Mouse (Mus musculus) hindbrain, embryonic 16.5 days (tissue): ENCODE results near the gene Ptpn5. TPM values are rescaled to one million over a fixed set of nuclear protein-coding genes. Genes with fewer than 3 reads are reported as not detected.

Source experiments
- ATAC-seq: fragments of 200-750 bp; cut with Nextera tagmentation; 2 replicates; pipeline ENCODE4 v1.8.0; 2017; ENCODE audit warnings: moderate TSS enrichment, moderate library complexity
- H3K27ac ChIP-seq: fragments of 300-500 bp; sonication (generic); 2 replicates; pipeline ENCODE4 v1.5.1; 2014; ENCODE audit warnings: low read depth, mild to moderate bottlenecking, control low read depth, low read length, moderate library complexity
- H3K27me3 ChIP-seq: fragments of 300-500 bp; sonication (generic); replicated peaks from 2 replicates; pipeline ENCODE4 v1.6.1; 2014; ENCODE audit warnings: low read length; ENCODE audit not compliant: control insufficient read depth, insufficient read depth
- H3K36me3 ChIP-seq: fragments of 300-500 bp; sonication (generic); 2 replicates; pipeline ENCODE4 v1.6.1; 2014; ENCODE audit warnings: mild to moderate bottlenecking, low read length, moderate library complexity, mixed read lengths; ENCODE audit not compliant: control insufficient read depth, insufficient read depth
- H3K4me1 ChIP-seq: fragments of 300-500 bp; sonication (generic); 2 replicates; pipeline ENCODE4 v1.6.1; 2014; ENCODE audit warnings: low read depth, low read length; ENCODE audit not compliant: control insufficient read depth, insufficient read depth
- H3K4me2 ChIP-seq: fragments of 300-500 bp; sonication (generic); 2 replicates; pipeline ENCODE4 v1.6.1; 2014; ENCODE audit warnings: mild to moderate bottlenecking, low read length, control low read depth, moderate library complexity
- H3K4me3 ChIP-seq: fragments of 300-500 bp; sonication (generic); 2 replicates; pipeline ENCODE4 v1.5.1; 2014; ENCODE audit warnings: mild to moderate bottlenecking, low read length, control low read depth, moderate library complexity
- H3K9ac ChIP-seq: fragments of 300-500 bp; sonication (generic); 2 replicates; pipeline ENCODE4 v1.6.1; 2014; ENCODE audit warnings: low read depth, mild to moderate bottlenecking, control low read depth, low read length, moderate library complexity
- H3K9me3 ChIP-seq: fragments of 300-500 bp; sonication (generic); 2 replicates; pipeline ENCODE4 v1.6.1; 2014; ENCODE audit warnings: mild to moderate bottlenecking, low read length, moderate library complexity; ENCODE audit not compliant: control insufficient read depth
- WGBS: fragments of 180-500 bp; shearing (Covaris S2); extraction: QIAGEN DNeasy Blood & Tissue Kit; methylation state at CpG from one replicate; pipeline ENCODE4 v1.1.7; 2014; 5-methylcytosine and 5-hydroxymethylcytosine counted together
- polyA plus RNA-seq: library from polyadenylated mRNA; unstranded; fragments of >200 nt; fragmentation: Nextera tagmentation; extraction: Ambion mirVana; gene quantifications from 2 replicates; pipeline ENCODE4 v1.2.1, GENCODE M21; 2015

The Ptpn5 gene
- polyA plus RNA-seq = 181 and 198 TPM in 2 replicates

GRCm38 (mm10) chr7:47133331-47133730 is at the start of gene Ptpn5:
Gene Ptpn5, minus strand, starts transcription at chr7:47133684.
- peak within 1 kb of the TSS; percentile 82 for H3K4me2 ChIP-seq
- peaks cover 12% of the 10 kb centered on the region for H3K4me1 ChIP-seq
- 2% methylated on average over 13 of the region's 13 CpGs for WGBS
- H3K9ac ChIP-seq = peak within 1 kb of the TSS; percentile 90
- H3K9me3 ChIP-seq = no peaks in the 10 kb centered on the region
- ATAC-seq = no peak
- no peaks in the 10 kb centered on the region for H3K36me3 ChIP-seq
- no peaks in the 10 kb centered on the region for H3K27me3 ChIP-seq
- H3K4me3 ChIP-seq = peak within 1 kb of the TSS; percentile 74
- H3K27ac ChIP-seq = peak within 1 kb of the TSS; percentile 89

DNA sequence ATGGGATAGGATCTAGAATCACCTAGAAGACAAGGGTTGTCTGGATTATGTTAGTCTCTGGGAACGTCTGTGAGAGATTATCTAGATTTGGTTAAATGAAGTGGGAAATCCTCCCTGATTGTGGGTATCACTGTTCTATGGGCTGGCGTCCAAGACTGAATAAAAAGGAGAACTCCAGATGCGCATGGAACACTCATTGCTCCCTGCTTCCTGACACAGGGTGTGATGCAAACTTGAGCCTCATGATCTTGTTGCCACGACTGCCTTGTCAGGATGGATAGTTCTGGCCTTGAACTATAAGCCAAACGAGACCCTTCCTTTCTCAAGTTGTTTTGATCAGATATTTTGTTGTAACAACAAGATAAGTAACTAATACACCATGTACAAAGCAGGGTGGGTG is 37.3 kb upstream of the Ptpn5 start:
- H3K27ac ChIP-seq = no peak overlapping the region
- 82% methylated on average over 5 of the region's 5 CpGs for WGBS
- ATAC-seq = no peak

DNA sequence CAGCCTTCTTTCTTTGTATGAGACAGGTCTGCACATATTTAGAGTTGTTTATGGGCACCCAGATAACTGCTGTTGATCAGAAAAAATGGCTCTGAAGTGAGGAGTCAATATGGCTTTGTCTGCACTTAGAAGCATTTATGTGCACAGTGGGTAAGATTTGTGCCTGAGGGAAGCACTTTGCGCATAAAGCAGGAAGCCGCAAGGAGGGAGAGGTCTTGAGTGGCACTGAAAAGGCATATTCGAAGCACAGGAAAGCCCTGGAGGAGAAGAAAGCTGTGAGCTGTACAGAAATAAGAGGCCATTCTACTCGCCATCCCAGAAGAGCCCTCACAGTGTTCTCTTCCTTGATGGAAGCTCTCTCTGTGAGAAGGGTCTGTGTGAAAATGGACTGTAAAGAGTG is 31.5 kb upstream of the Ptpn5 start:
- no peak overlapping the region for H3K4me3 ChIP-seq
- 74% methylated on average over 4 of the region's 4 CpGs for WGBS

More for the DNA sequence above, 37.3 kb upstream of the Ptpn5 start:
- H3K4me2 ChIP-seq = no peak overlapping the region
- H3K36me3 ChIP-seq = no peaks in the 10 kb centered on the region
- no peaks in the 10 kb centered on the region for H3K27me3 ChIP-seq
- no peak overlapping the region for H3K4me3 ChIP-seq
- H3K9ac ChIP-seq = no peak overlapping the region
- H3K4me1 ChIP-seq = no peaks in the 10 kb centered on the region
- no peaks in the 10 kb centered on the region for H3K9me3 ChIP-seq

GRCm38 (mm10) chr7:47163203-47163602 is 29.7 kb upstream of the Ptpn5 start:
- 85% methylated on average over 4 of the region's 4 CpGs for WGBS
- no peaks in the 10 kb centered on the region for H3K4me1 ChIP-seq
- no peak overlapping the region for H3K9ac ChIP-seq
- no peak for ATAC-seq
- H3K27me3 ChIP-seq = no peaks in the 10 kb centered on the region
- no peak overlapping the region for H3K4me3 ChIP-seq
- H3K36me3 ChIP-seq = no peaks in the 10 kb centered on the region
- H3K27ac ChIP-seq = no peak overlapping the region
- H3K9me3 ChIP-seq = peaks cover 3% of the 10 kb centered on the region
- no peak overlapping the region for H3K4me2 ChIP-seq

More for the DNA sequence above, 31.5 kb upstream of the Ptpn5 start:
- Histone ChIP-seq H3K36me3 (no peaks in the 10 kb centered on the region), H3K27me3 (no peaks in the 10 kb centered on the region), H3K9me3 (peaks cover 3% of the 10 kb centered on the region), H3K4me1 (no peaks in the 10 kb centered on the region), H3K4me2 (no peak overlapping the region), H3K27ac (no peak overlapping the region), H3K9ac (no peak overlapping the region)
- ATAC-seq = no peak

GRCm38 (mm10) chr7:47158451-47158850 is 25.0 kb upstream of the Ptpn5 start:
- no peak overlapping the region for H3K9ac ChIP-seq
- H3K4me2 ChIP-seq = no peak overlapping the region
- H3K4me3 ChIP-seq = no peak overlapping the region
- no peak for ATAC-seq
- peaks cover 3% of the 10 kb centered on the region for H3K9me3 ChIP-seq
- no peaks in the 10 kb centered on the region for H3K4me1 ChIP-seq
- WGBS = 53% methylated on average over 2 of the region's 2 CpGs
- H3K27ac ChIP-seq = no peak overlapping the region
- H3K36me3 ChIP-seq = no peaks in the 10 kb centered on the region
- H3K27me3 ChIP-seq = no peaks in the 10 kb centered on the region

DNA sequence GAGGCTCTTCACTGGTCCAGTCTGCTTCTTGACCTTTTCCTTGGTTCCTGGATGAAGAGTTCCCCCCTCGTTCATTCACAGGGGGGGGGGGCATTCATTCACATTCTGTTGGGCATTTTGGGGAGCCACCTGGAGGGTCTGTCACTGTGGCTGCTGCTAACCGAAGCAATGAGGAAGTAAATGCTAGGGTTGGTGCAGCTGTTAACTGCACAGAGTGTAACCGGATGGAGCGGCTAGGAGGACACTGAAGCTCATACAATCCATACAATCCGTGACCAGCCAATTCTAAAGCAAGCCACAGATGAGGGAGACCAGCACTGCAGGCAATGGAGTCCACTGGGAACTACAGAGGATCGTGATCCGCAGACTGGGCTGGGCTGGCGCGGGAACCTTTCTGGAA is 24.3 kb upstream of the Ptpn5 start:
- no peak overlapping the region for H3K4me3 ChIP-seq
- H3K27me3 ChIP-seq = no peaks in the 10 kb centered on the region
- peaks cover 3% of the 10 kb centered on the region for H3K9me3 ChIP-seq
- no peak overlapping the region for H3K4me2 ChIP-seq
- WGBS = 77% methylated on average over 9 of the region's 9 CpGs
- H3K4me1 ChIP-seq = no peaks in the 10 kb centered on the region
- ATAC-seq = no peak
- no peak overlapping the region for H3K9ac ChIP-seq
- no peaks in the 10 kb centered on the region for H3K36me3 ChIP-seq
- H3K27ac ChIP-seq = no peak overlapping the region

GRCm38 (mm10) chr7:47155849-47156248 is 22.4 kb upstream of the Ptpn5 start:
- Histone ChIP-seq H3K4me2 (no peak overlapping the region), H3K4me1 (no peaks in the 10 kb centered on the region), H3K4me3 (no peak overlapping the region), H3K9ac (no peak overlapping the region), H3K9me3 (peaks cover 3% of the 10 kb centered on the region), H3K36me3 (no peaks in the 10 kb centered on the region), H3K27ac (no peak overlapping the region), H3K27me3 (no peaks in the 10 kb centered on the region)
- WGBS = 93% methylated on average over 2 of the region's 2 CpGs
- ATAC-seq = no peak

GRCm38 (mm10) chr7:47155396-47155795 is 21.9 kb upstream of the Ptpn5 start:
- Histone ChIP-seq H3K27me3 (no peaks in the 10 kb centered on the region), H3K4me3 (no peak overlapping the region), H3K4me1 (no peaks in the 10 kb centered on the region), H3K4me2 (no peak overlapping the region), H3K36me3 (no peaks in the 10 kb centered on the region), H3K27ac (no peak overlapping the region), H3K9me3 (peaks cover 1% of the 10 kb centered on the region), H3K9ac (no peak overlapping the region)
- no peak for ATAC-seq
- 95% methylated on average over 4 of the region's 4 CpGs for WGBS

DNA sequence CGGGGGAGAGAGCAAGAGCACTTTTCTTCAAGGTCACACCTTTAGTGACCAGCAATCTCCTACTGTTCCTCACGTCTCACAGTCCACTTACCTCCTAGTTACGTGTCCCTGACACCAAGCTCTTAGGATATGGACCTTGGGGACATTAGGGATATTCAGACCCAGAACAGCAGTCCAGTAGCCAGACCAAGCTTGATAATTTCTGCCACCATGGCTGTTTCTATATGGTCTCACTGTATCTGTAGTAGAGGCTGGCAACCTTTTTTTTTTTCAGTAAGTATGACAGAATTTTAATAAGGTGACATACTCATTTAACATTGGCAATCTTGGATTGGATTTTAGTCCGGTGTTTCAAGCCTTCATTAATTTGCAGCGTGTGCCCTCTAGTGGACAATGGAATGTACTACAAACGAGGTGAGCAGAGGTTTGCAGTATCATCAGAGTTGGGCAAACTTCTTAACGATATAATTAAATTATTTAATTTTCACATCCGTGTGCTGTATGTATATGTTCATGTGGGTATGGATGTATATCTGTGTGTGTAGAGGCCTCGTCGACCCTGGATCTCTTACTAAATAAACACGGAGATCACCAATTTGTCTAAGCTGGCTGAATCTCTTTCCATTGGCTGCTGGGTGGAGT is 17.1 kb upstream of the Ptpn5 start:
- no peaks in the 10 kb centered on the region for H3K4me1 ChIP-seq
- WGBS = 17% methylated on average over 11 of the region's 11 CpGs
- no peak overlapping the region for H3K27ac ChIP-seq
- H3K27me3 ChIP-seq = no peaks in the 10 kb centered on the region
- no peaks in the 10 kb centered on the region for H3K36me3 ChIP-seq
- ATAC-seq = peak; percentile 74
- no peaks in the 10 kb centered on the region for H3K9me3 ChIP-seq
- no peak overlapping the region for H3K9ac ChIP-seq
- H3K4me2 ChIP-seq = peak overlapping the region; percentile 47
- H3K4me3 ChIP-seq = 0 out of 2 replicates have a peak overlapping the region, but pooled peaks have one; percentile 18
